Mouse (Mus musculus): ENCODE data around the gene Arhgap29.

Gene Arhgap29

GRCm38 (mm10) chr3:122001568-122001967 lies 49.2 kb downstream of the Arhgap29 start:
- DNase-seq (ENCODE audit: inconsistent age in 2 of 2, low spot score in 1 of 2): no peak

DNA sequence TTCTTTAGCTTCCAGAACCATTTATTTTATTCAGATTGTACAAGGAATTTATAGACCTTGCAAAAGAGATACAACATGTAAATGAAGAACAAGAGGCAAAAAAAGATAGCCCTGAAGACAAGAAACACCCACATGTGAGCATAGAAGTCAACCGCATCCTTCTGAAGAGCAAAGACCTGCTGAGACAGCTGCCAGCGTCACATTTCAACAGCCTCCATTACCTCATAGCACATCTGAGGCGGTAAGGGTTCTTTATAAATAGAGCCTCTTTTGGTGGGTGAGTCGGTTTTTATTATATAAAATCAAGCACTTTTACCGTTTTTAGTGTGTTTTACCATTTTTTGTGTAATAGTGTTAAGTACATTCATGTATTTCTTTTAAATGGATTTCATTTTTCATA lies 57.5 kb downstream of the Arhgap29 start:
- no peak for DNase-seq (ENCODE audit: inconsistent age in 2 of 2, low spot score in 1 of 2)

GRCm38 (mm10) chr3:122010292-122010691 lies 58.0 kb downstream of the Arhgap29 start:
- no peak for DNase-seq (ENCODE audit: inconsistent age in 2 of 2, low spot score in 1 of 2)

DNA sequence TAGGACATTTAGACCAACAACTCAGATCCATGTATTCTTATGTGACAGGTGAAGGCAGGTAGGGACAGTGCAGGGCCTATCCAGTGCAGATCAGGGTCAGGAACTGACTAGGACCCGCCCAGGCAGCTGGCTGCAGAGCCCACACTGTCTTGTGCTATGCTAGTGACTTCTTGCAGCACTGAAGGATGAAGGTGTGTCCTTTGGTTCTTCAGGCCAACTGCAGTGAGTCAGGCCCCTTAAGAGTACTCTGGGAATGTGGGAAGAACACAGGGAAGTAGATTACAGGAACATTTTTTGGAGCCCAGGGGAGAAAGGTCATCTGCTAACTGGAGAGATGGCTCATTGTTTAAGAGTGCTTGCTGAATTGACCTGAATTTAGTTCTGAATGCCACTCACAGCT lies 60.1 kb downstream of the Arhgap29 start:
- DNase-seq (ENCODE audit: inconsistent age in 2 of 2, low spot score in 1 of 2): no peak

DNA sequence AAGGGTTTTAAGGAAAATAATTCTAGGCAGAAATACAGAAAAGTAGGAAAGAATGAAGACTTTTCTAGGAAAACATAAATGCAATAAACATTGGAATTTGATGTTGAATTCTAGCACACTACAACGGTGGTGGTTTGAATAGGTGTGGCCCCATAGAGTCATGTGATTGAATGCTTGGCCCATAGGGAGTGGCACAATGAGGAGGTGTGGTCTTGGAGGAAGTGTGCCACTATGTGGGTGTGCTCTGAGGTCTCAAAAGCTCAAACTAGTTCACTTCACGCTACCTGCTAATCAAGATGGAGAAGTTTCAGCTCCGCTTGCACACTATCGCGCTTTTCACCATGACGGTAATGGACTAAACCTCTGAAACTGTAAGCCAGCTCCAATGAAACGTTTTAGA lies 66.1 kb downstream of the Arhgap29 start:
- DNase-seq (ENCODE audit: inconsistent age in 2 of 2, low spot score in 1 of 2): no peak

DNA sequence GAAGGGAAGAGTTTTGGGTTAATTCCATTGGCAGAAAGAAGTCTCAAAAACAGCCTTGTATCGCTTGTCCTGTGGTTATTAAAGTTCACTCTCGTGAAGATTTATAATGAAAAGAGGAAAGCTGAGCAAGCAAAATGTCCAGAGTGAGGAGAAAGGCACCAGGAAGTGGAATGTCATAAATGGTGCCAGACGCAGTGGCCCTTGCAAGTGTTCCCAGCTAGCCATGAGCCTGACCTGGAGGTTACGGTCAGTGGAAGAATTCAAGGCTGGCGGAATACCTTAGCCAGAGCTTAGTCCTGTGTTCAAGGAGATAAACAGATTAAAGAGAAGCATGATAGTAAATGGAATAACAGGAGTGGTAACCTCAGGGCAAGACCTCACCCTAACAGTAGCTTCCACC lies 66.8 kb downstream of the Arhgap29 start:
- DNase-seq (ENCODE audit: inconsistent age in 2 of 2, low spot score in 1 of 2): no peak

DNA sequence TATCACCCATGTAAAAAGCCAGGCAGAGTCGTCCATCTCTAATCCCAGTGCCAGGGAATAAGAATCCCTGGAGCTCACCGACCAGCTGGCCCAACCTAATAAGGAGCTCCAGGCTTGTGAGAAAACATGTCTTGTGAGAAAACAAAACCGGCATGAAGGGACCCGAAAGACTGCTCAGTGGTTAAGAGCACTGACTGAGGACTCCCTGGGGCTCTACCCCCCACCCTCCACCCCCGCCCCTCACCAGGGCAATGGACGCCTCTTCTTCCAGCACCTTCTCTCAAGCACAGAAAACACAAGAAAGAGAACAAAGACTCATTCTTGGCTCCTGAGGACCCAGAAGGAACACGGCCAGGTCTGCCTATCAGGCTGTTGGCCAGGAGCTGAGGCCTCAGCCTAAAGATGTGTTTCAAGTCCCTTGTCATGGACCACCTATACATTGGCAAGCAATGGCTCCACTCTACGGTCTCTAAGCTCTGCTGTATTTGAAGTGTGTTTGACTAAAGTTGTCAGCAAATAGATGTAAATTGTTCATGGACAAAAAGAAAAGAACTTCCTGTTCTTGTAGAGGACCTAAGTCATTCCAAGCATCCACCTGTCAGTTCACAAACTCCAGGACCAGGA lies 68.8 kb downstream of the Arhgap29 start:
- no peak for DNase-seq (ENCODE audit: inconsistent age in 2 of 2, low spot score in 1 of 2)

DNA sequence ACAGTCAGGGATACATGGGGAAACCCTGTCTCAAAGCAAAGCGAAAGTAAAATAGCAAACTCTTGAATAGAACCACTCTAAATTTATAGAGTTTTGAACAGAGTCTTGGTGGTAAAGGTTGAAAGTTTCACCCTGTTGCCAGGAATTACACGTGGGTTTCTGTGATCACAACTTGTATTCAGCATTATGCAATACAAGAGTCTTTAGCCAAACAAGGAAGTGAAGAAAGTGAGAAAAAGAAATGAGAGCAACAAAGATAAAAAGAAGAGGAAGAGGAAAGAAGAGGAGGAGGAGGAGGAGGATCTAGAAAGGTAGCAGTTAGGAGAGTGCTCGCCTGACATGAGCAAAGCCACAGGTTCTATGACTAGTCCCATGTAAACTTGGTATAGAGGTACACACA lies 70.0 kb downstream of the Arhgap29 start:
- DNase-seq (ENCODE audit: inconsistent age in 2 of 2, low spot score in 1 of 2): no peak

DNA sequence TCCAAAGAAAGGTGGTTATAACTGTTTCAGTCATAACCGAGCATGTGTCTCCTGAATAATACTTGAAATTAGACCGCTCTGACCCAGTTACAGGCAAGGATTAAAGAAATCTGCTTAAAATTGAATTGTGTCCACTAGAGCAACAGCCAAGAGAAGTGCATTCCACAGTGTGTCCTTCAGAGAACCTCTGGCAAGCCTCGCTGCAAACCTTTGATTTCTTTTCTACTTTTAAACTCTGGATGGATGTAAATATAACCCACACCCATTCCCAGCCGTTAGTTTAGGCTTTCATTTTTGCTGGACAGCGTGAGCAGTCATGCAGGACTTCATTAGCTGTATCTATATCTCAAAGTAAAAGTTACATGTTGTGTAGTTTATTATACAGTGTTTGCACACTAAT lies 74.3 kb downstream of the Arhgap29 start:
- DNase-seq (ENCODE audit: inconsistent age in 2 of 2, low spot score in 1 of 2): peak in 1 of 2 experiments; percentile 71

- no peak for DNase-seq (ENCODE audit: inconsistent age in 2 of 2, low spot score in 1 of 2)
Observed at GRCm38 (mm10) chr3:122027776-122028175, 75.4 kb downstream of the Arhgap29 start.

GRCm38 (mm10) chr3:122033248-122033837 lies 81.0 kb downstream of the Arhgap29 start:
- DNase-seq (ENCODE audit: inconsistent age in 2 of 2, low spot score in 1 of 2): peak; percentile 53 to 81

DNA sequence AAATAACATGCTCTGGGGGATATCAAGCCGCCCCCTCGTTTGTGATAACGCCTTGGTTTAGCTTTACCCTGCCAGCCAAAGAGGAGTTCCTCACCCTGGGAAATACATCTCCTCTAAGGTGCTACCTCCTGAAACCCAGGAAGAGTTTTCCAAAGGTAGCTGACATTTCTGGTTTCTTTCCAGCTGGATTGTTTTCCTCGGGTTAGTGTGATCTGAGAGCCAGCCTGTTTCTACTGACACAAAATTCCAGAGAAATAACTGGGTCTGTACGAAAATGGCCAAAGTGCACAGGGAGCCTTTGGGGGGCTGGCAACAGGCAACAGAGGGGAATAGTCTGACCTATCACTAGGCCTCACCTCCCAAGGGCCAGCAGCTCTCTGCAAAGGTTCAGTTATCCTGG lies 81.9 kb downstream of the Arhgap29 start:
- DNase-seq (ENCODE audit: inconsistent age in 2 of 2, low spot score in 1 of 2): no peak

GRCm38 (mm10) chr3:122035092-122035491 lies 82.8 kb downstream of the Arhgap29 start:
- no peak for DNase-seq (ENCODE audit: inconsistent age in 2 of 2, low spot score in 1 of 2)

GRCm38 (mm10) chr3:122040522-122040921 lies 88.2 kb downstream of the Arhgap29 start:
- DNase-seq (ENCODE audit: inconsistent age in 2 of 2, low spot score in 1 of 2): no peak

DNA sequence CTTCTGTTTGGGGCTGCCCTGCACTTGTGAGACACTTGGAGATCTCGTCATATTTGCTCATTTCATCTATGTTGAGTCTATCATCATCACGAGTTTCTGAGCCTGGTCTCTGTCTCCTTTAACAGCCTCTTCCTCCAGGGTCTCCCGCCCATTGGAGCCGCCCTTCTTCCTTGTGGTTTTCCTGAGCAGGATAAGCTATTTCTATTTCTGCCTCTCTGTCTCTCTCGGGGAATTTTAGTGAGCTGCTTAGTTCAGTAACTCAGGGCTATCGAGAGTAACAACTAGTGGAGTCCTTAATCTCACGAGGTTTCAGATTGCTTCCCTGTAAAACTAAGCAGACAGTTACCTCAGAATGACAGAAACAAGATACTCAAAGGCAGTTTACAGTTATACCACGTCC lies 90.8 kb downstream of the Arhgap29 start:
- no peak for DNase-seq (ENCODE audit: inconsistent age in 2 of 2, low spot score in 1 of 2)

GRCm38 (mm10) chr3:122043799-122044547 lies 91.6 kb downstream of the Arhgap29 start, which contains the start of gene Abca4:
Gene Abca4, plus strand, starts transcription at chr3:122044443.
- DNase-seq (ENCODE audit: inconsistent age in 2 of 2, low spot score in 1 of 2): no peak

DNA sequence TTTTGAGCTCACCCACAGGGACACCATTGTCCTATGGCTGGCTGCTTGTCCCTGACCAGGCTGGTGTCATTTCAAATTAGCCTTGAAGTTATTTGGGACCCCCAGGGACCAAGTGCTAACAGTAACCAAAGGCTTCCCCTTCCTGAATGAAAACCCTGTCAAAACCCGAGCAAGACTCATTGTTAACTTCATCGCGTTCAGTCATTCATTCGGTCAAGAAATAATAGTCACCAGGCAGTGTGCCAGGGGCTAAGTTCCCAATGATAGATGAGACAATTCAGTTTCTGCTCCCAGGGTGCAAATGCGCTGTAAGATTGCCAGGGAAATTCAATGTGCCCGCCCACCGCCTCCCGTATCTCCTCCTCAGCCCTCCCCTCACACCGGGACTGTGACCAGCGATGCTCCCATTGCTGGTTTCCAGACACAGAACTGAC lies 93.9 kb downstream of the Arhgap29 start:
- peak; percentile 22 to 45 for DNase-seq (ENCODE audit: inconsistent age in 2 of 2, low spot score in 1 of 2)

- no peak for DNase-seq (ENCODE audit: inconsistent age in 2 of 2, low spot score in 1 of 2)
Observed at GRCm38 (mm10) chr3:122047402-122047801, 95.1 kb downstream of the Arhgap29 start.

- peak; percentile 48 to 77 for DNase-seq (ENCODE audit: inconsistent age in 2 of 2, low spot score in 1 of 2)
Observed at GRCm38 (mm10) chr3:122047921-122048861, 95.8 kb downstream of the Arhgap29 start.

GRCm38 (mm10) chr3:122049158-122049557 lies 96.8 kb downstream of the Arhgap29 start:
- DNase-seq (ENCODE audit: inconsistent age in 2 of 2, low spot score in 1 of 2): peak in 1 of 2 experiments; percentile 22
